Mouse (Mus musculus): ENCODE results near the gene Gatm. TPM values are rescaled to one million over a fixed set of nuclear protein-coding genes. Genes with fewer than 3 reads are reported as not detected.

The Gatm gene
- polyA plus RNA-seq, 1 experiment from 2014 or later, result 8.7 TPM

GRCm38 (mm10) chr2:122558317-122558716 is 52.8 kb downstream of the Gatm start:
- Histone ChIP-seq H3K4me3 (ENCODE audit: low read depth, low read length) (no peak overlapping the region), H3K27ac (replicated peaks; ENCODE audit: low read depth, low read length) (no peak overlapping the region), H3K4me1 (ENCODE audit: control insufficient read depth, insufficient read depth, low read length) (no peaks in the 10 kb centered on the region), H3K36me3 (ENCODE audit: control insufficient read depth, insufficient read depth, low read length) (no peaks in the 10 kb centered on the region), H3K9me3 (ENCODE audit: control insufficient read depth, low read length) (no peaks in the 10 kb centered on the region), H3K4me2 (ENCODE audit: low read depth, severe bottlenecking) (no peak overlapping the region), H3K9ac (ENCODE audit: low read length) (no peak overlapping the region), H3K27me3 (ENCODE audit: control insufficient read depth, insufficient read depth, low read length) (no peaks in the 10 kb centered on the region)
- DNase-seq (ENCODE audit: low spot score) (no peak), ATAC-seq (ENCODE audit: insufficient number of reproducible peaks, low FRiP score, low TSS enrichment, low read depth) (no peak)
- 31% methylated on average over 2 of the region's 2 CpGs for WGBS

MicroRNAs encoded within 50 kb of the gene (microRNA counts, 519-probe panel; counts per million panel counts)
- not detected for microRNA mmu-miR-147

Small RNAs within 50 kb of the gene (microRNA-seq; reads per million reads assigned to microRNA genes)
- gene Mir147, result 7.0 reads per million, percentile 16 among the genes with 10 or more reads in this experiment

Other genes with a start within 250 kb of the Gatm start
- gene Shf, start 242.1 kb downstream of the Gatm start, polyA plus RNA-seq (2014; fragmentation: Nextera tagmentation; extraction: Ambion mirVana), result 6.2 and 7.9 TPM in 2 replicates
- not detected in 2 replicates for gene Slc28a2, start 184.8 kb downstream of the Gatm start, polyA plus RNA-seq (2014; fragmentation: Nextera tagmentation; extraction: Ambion mirVana)
- not detected in 2 replicates for gene Gm14085, start 126.4 kb downstream of the Gatm start, polyA plus RNA-seq (2014; fragmentation: Nextera tagmentation; extraction: Ambion mirVana)
- gene AA467197, start 25.7 kb upstream of the Gatm start, polyA plus RNA-seq (2014; fragmentation: Nextera tagmentation; extraction: Ambion mirVana), result 0.35 and 0.48 TPM in 2 replicates
- gene Slc30a4, start 91.4 kb upstream of the Gatm start, polyA plus RNA-seq (2014; fragmentation: Nextera tagmentation; extraction: Ambion mirVana), result 8.8 and 10.1 TPM in 2 replicates
- gene Bloc1s6, start 127.2 kb upstream of the Gatm start, polyA plus RNA-seq (2014; fragmentation: Nextera tagmentation; extraction: Ambion mirVana), result 59.5 and 60.6 TPM in 2 replicates
- 3.2 and 4.7 TPM in 2 replicates for gene Sqor, start 153.9 kb upstream of the Gatm start, polyA plus RNA-seq (2014; fragmentation: Nextera tagmentation; extraction: Ambion mirVana)

All from limb, embryonic 11.5 days (tissue).